Mouse (Mus musculus): ENCODE results near the gene Syde2. TPM values are rescaled to one million over a fixed set of nuclear protein-coding genes. Genes with fewer than 3 reads are reported as not detected.

The Syde2 gene
- polyA plus RNA-seq, 1 experiment, result not detected

DNA sequence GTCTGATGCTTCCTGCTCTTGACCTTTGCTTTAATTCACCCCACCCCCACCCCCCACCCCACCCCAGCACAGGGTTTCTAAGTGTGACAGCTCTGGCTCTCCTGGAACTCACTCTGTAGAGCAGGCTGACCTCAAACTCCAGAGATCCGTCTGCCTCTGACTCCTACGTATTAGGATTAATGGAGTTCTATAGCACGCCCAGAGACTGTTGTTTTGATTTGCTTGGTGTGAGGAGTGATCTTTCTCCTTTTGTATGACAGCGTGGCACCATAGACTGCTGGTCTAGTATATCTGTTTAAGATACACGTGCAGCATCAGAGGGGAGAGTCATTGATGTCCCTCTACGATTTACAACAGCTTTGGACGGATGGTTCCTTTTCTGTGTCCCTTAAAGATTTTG lies 25.8 kb downstream of the Syde2 start:
- no peak overlapping the region for H3K27ac ChIP-seq (ENCODE audit: insufficient read depth, low read depth, low read length)
- H3K4me1 ChIP-seq (ENCODE audit: control insufficient read depth, insufficient read depth, low read length), result peaks cover 16% of the 10 kb centered on the region
- no peak for TF ChIP-seq POLR2A (IDR thresholded peaks at IDR 0.05; ENCODE audit: insufficient read depth, low read depth, low read length)
- no peak for TF ChIP-seq CTCF (IDR thresholded peaks at IDR 0.05; ENCODE audit: insufficient read depth, low read depth, low read length)
- no peak overlapping the region for H3K4me3 ChIP-seq (ENCODE audit: insufficient read depth, low read depth, low read length)
- WGBS, result 97% methylated on average over 7 of the region's 7 CpGs

DNA sequence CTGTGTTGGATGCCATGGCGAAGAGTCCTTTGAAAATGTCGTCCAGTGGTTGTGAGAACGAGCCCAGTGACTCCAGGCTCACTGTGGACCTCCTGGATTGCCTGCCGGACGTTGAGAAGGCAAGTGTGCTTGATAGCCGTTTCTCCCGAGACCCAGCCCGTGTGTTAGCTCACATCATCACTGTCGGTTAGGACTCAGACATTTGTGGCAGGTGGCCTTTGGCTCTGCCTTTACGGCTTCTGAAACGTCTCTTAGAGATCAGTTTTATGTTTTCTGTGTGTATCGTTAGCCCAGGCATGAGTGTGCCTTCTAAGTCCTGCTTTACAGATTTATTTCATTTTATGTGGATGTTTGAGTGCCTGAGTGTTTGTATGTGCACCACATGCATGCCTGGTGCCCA lies 26.7 kb downstream of the Syde2 start:
- H3K27ac ChIP-seq (ENCODE audit: insufficient read depth, low read depth, low read length), result no peak overlapping the region
- peaks cover 16% of the 10 kb centered on the region for H3K4me1 ChIP-seq (ENCODE audit: control insufficient read depth, insufficient read depth, low read length)
- WGBS, result 97% methylated on average over 12 of the region's 12 CpGs
- TF ChIP-seq POLR2A (IDR thresholded peaks at IDR 0.05; ENCODE audit: insufficient read depth, low read depth, low read length) (no peak), CTCF (IDR thresholded peaks at IDR 0.05; ENCODE audit: insufficient read depth, low read depth, low read length) (no peak)
- H3K4me3 ChIP-seq (ENCODE audit: insufficient read depth, low read depth, low read length), result no peak overlapping the region

DNA sequence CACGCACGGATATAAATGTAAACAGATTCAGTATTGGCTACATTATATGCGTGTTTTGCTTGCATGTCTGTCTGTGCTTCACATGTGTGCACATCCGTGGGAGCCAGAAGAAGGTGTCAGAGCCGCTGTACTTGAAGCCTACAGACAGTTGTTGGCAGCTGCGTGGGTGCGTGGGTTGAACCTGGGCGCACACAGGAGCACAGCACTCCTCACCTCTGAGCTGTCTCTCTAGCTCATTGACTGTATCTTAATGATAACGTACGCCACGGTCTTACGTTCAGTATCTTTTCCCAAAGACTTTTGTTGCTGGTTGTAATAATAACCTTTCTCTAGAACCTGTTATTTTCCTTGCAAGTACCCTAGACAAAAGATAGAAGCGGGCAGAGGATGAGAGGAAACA lies 29.3 kb downstream of the Syde2 start:
- 33% methylated on average over 13 of the region's 13 CpGs for WGBS
- no peak for TF ChIP-seq CTCF (IDR thresholded peaks at IDR 0.05; ENCODE audit: insufficient read depth, low read depth, low read length)
- TF ChIP-seq POLR2A (IDR thresholded peaks at IDR 0.05; ENCODE audit: insufficient read depth, low read depth, low read length), result no peak
- Histone ChIP-seq H3K27ac (ENCODE audit: insufficient read depth, low read depth, low read length) (peak overlapping the region; percentile 17), H3K4me1 (ENCODE audit: control insufficient read depth, insufficient read depth, low read length) (peaks cover 18% of the 10 kb centered on the region), H3K4me3 (ENCODE audit: insufficient read depth, low read depth, low read length) (no peak overlapping the region)

DNA sequence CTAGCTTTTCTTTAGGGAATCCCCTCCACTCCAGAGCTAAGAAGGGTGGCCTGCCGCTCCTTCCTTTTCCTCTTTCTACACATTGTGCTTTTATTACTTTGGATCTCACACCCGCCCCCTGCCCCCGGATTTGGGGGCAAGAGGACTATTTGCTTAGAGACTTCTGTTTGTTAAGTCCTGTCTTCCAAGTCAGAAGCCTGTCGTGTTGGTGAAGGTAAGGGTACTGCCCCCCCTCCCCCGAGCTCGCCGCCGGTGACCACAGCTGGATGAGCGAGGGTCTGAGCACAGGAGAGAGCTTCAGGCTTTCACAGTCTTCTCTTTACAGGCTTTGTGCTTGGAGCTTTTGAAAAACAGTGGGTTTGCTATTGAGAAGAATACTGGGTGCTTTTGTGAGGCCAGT lies 29.9 kb downstream of the Syde2 start:
- peaks cover 18% of the 10 kb centered on the region for H3K4me1 ChIP-seq (ENCODE audit: control insufficient read depth, insufficient read depth, low read length)
- H3K27ac ChIP-seq (ENCODE audit: insufficient read depth, low read depth, low read length), result peak overlapping the region; percentile 59
- WGBS, result 33% methylated on average over 9 of the region's 9 CpGs
- no peak overlapping the region for H3K4me3 ChIP-seq (ENCODE audit: insufficient read depth, low read depth, low read length)
- TF ChIP-seq CTCF (IDR thresholded peaks at IDR 0.05; ENCODE audit: insufficient read depth, low read depth, low read length), result no peak
- TF ChIP-seq POLR2A (IDR thresholded peaks at IDR 0.05; ENCODE audit: insufficient read depth, low read depth, low read length), result no peak

DNA sequence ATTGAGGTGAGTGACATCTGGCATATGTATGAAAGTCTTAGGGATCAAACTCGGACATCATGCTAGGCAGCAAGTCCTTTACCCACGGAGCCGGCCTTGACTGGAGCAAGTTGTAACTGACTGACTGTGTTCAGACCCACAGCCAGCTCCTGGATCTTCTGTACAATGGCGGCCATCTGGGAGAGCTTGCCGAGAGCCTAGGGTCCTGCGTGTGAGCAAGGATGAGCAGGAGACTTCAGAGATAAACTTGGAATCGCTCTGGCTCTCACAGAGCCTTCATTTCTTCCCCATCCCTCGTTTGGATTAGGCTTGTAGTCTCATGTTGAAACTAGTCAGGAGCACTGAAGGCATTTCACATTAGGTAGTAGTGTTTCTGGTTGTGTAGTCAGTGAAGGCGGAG lies 34.6 kb downstream of the Syde2 start:
- TF ChIP-seq CTCF (IDR thresholded peaks at IDR 0.05; ENCODE audit: insufficient read depth, low read depth, low read length) (no peak), POLR2A (IDR thresholded peaks at IDR 0.05; ENCODE audit: insufficient read depth, low read depth, low read length) (no peak)
- H3K4me3 ChIP-seq (ENCODE audit: insufficient read depth, low read depth, low read length), result no peak overlapping the region
- 92% methylated on average over 9 of the region's 9 CpGs for WGBS
- no peak overlapping the region for H3K27ac ChIP-seq (ENCODE audit: insufficient read depth, low read depth, low read length)
- peaks cover 9% of the 10 kb centered on the region for H3K4me1 ChIP-seq (ENCODE audit: control insufficient read depth, insufficient read depth, low read length)

DNA sequence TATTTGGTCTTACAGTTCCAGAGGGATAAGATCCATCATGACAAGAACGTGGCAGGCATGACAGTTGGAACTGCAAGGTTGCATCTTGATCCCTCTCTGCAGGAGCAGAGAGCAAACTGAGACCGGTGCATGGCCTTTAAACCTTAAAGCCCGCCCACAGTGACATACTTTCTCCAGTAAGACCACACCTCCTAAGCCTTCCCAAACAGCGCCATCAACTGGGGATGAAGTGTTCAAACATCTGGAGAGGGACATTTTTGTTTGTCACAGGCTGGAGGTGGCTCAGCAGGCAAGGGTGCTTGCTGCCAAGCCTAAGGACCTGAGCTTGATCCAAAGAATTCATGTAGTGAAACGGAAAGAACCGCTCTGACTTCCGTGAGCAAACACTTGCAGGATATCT lies 37.1 kb downstream of the Syde2 start:
- no peak for TF ChIP-seq POLR2A (IDR thresholded peaks at IDR 0.05; ENCODE audit: insufficient read depth, low read depth, low read length)
- TF ChIP-seq CTCF (IDR thresholded peaks at IDR 0.05; ENCODE audit: insufficient read depth, low read depth, low read length), result no peak
- peaks cover 3% of the 10 kb centered on the region for H3K4me1 ChIP-seq (ENCODE audit: control insufficient read depth, insufficient read depth, low read length)
- 90% methylated on average over 7 of the region's 7 CpGs for WGBS
- no peak overlapping the region for H3K27ac ChIP-seq (ENCODE audit: insufficient read depth, low read depth, low read length)
- H3K4me3 ChIP-seq (ENCODE audit: insufficient read depth, low read depth, low read length), result no peak overlapping the region

DNA sequence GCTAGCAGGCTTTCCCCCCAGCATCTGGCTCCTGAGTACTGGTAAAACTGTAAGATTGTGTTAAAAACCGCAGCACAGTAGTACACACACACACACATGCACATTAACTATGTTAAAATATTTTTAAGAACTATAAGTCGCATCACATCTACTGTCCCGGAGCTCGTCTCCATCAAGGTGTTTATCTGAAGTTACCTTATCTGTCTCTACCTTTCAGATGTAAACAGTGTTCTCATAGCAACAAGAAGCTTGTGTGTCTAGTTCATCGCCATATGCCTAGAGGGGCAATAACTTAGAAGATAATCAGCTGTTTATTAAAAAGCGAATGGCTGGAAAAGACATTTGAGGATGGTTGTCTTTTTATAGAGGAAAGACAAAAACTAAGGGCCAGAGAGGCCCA lies 37.8 kb downstream of the Syde2 start:
- no peak overlapping the region for H3K27ac ChIP-seq (ENCODE audit: insufficient read depth, low read depth, low read length)
- TF ChIP-seq POLR2A (IDR thresholded peaks at IDR 0.05; ENCODE audit: insufficient read depth, low read depth, low read length), result no peak
- TF ChIP-seq CTCF (IDR thresholded peaks at IDR 0.05; ENCODE audit: insufficient read depth, low read depth, low read length), result no peak
- WGBS, result 95% methylated on average over 6 of the region's 6 CpGs
- no peaks in the 10 kb centered on the region for H3K4me1 ChIP-seq (ENCODE audit: control insufficient read depth, insufficient read depth, low read length)
- H3K4me3 ChIP-seq (ENCODE audit: insufficient read depth, low read depth, low read length), result no peak overlapping the region

DNA sequence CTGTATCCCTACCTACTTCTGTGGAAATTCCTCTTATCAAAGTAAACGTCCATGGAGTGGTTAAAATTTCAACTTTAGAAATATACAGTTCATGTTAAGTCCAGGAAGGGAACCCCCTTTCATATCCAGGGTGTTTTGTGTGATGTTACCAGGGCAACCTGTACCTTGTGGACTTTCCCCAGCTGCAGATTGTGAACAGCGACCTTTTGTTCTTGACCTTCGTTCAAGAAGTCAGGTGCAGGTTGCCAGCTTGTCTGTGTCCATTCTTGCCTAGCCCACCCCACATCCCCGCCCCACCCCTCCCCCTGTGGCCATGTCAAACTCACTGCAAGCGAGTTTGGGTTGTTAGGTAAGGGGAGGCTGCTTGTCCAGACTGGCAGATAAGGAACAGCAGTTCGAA lies 39.4 kb downstream of the Syde2 start:
- WGBS, result 63% methylated on average over 6 of the region's 6 CpGs
- Histone ChIP-seq H3K4me3 (ENCODE audit: insufficient read depth, low read depth, low read length) (no peak overlapping the region), H3K27ac (ENCODE audit: insufficient read depth, low read depth, low read length) (no peak overlapping the region), H3K4me1 (ENCODE audit: control insufficient read depth, insufficient read depth, low read length) (no peaks in the 10 kb centered on the region)
- TF ChIP-seq CTCF (IDR thresholded peaks at IDR 0.05; ENCODE audit: insufficient read depth, low read depth, low read length) (no peak), POLR2A (IDR thresholded peaks at IDR 0.05; ENCODE audit: insufficient read depth, low read depth, low read length) (no peak)

DNA sequence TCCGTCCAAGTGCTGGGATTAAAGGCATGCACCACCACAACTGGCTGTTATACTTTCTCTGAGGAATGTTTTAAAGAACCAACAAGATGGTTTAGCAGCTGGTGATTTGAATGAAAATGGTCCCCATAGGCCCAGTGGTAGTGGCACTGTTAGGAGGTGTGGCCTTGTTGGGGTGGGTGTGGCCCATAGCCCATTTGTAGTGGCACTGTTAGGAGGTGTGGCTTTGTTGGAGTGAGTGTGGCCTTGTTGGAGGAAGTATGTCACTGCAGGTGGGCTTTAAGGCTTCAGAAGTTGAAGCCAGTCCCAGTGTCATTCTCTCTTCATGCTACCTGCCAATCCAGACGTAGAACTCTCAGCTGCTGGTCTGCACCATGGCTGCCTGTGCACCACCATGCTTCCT lies 40.7 kb downstream of the Syde2 start:
- no peak overlapping the region for H3K4me3 ChIP-seq (ENCODE audit: insufficient read depth, low read depth, low read length)
- no peaks in the 10 kb centered on the region for H3K4me1 ChIP-seq (ENCODE audit: control insufficient read depth, insufficient read depth, low read length)
- 91% methylated on average over 2 of the region's 2 CpGs for WGBS
- TF ChIP-seq POLR2A (IDR thresholded peaks at IDR 0.05; ENCODE audit: insufficient read depth, low read depth, low read length) (no peak), CTCF (IDR thresholded peaks at IDR 0.05; ENCODE audit: insufficient read depth, low read depth, low read length) (no peak)
- no peak overlapping the region for H3K27ac ChIP-seq (ENCODE audit: insufficient read depth, low read depth, low read length)

DNA sequence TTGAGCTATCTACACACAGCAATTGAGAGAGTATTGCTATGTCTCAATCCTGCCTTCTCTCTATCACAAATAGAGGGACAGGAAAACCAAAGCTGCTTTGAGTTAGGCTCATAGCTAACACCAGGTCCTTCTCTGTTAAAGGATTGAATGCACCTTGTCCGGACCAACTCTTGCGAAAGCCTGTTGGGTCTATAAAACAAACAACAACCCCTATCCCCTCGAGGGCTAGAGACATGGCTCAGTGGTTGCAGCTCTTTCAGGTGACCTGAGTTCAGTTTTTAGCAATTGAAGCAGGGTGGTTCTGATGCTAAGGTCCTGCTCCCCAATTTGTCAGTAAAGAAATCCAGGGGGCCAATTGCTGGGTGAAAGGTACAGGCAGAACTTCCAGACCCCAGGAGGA lies 41.6 kb downstream of the Syde2 start:
- H3K27ac ChIP-seq (ENCODE audit: insufficient read depth, low read depth, low read length), result no peak overlapping the region
- 82% methylated on average over 3 of the region's 3 CpGs for WGBS
- no peaks in the 10 kb centered on the region for H3K4me1 ChIP-seq (ENCODE audit: control insufficient read depth, insufficient read depth, low read length)
- H3K4me3 ChIP-seq (ENCODE audit: insufficient read depth, low read depth, low read length), result no peak overlapping the region
- TF ChIP-seq CTCF (IDR thresholded peaks at IDR 0.05; ENCODE audit: insufficient read depth, low read depth, low read length), result no peak
- TF ChIP-seq POLR2A (IDR thresholded peaks at IDR 0.05; ENCODE audit: insufficient read depth, low read depth, low read length), result no peak

Measured in olfactory bulb, adult 2 months (tissue).